In genomic region chr19:53422358-53423308, GRCm38 (mm10) we compare ENCODE assay signal across 13 mouse cellular contexts. TPM values are rescaled to one million over a fixed set of nuclear protein-coding genes. Genes with fewer than 3 reads are reported as not detected.
DNase-seq lines count a peak whose midpoint lies in the region; TF ChIP-seq lines count a peak whose summit lies in the region.
"Had no signal": no experiment of that assay in that cellular context is flagged by ENCODE, and none has a peak within 500 bp of the region (broad histone marks: within the 10 kb centered on the region; RNA-seq: fewer than 3 reads in every experiment).

No protein-coding gene starts in this region.

- WGBS in limb, embryonic 10.5 days = 72% methylated on average over 18 of the region's 18 CpGs

- peak; percentile 29 for TF ChIP-seq CTCF in left cerebral cortex, adult 2 months (IDR thresholded peaks at IDR 0.05)

- H3K4me1 ChIP-seq in limb, embryonic 10.5 days = peaks cover 55% of the 10 kb centered on the region

- intact Hi-C loops in left cerebral cortex, adult 2 months (cut with DNase I) = no loop called here

- no peaks in the 10 kb centered on the region for H3K9me3 ChIP-seq in limb, embryonic 10.5 days (replicated peaks)
- H3K9me3 ChIP-seq: embryonic facial prominence, embryonic 13.5 days; neural tube, embryonic 12.5 days had no signal

- DNase-seq in cerebellum, adult 11-12 months = peak; percentile 54
- no peak for DNase-seq in cerebellum, postnatal 36 days
- no peak for DNase-seq in left cerebral cortex, adult 2 months (ENCODE audit: extremely low spot score in 1 of 2, low spot score in 2 of 2)
- no peak for DNase-seq in left cerebral cortex, adult 9 months (ENCODE audit: low spot score in 2 of 2)
- peak; percentile 57 for DNase-seq in ES-CJ7 (ENCODE audit: low read depth, low spot score)
- no peak for DNase-seq in limb, embryonic 10.5 days (ENCODE audit: low spot score)
- DNase-seq in urinary bladder, postnatal 14 days (ENCODE audit: low spot score) = no peak
- no peak for DNase-seq in frontal cortex, adult 2 months (ENCODE audit: extremely low spot score in 1 of 2, low spot score in 1 of 2)
- DNase-seq: gastrocnemius, postnatal 36 days; kidney, postnatal 4 days had no signal

- no peaks in the 10 kb centered on the region for H3K27me3 ChIP-seq in limb, embryonic 10.5 days (ENCODE audit: low read depth, poor library complexity, severe bottlenecking)
- H3K27me3 ChIP-seq: embryonic facial prominence, embryonic 13.5 days; neural tube, embryonic 12.5 days had no signal

- no peaks in the 10 kb centered on the region for H3K36me3 ChIP-seq in limb, embryonic 10.5 days
- H3K36me3 ChIP-seq: embryonic facial prominence, embryonic 13.5 days; neural tube, embryonic 12.5 days had no signal

- no peak overlapping the region for H3K4me3 ChIP-seq in left cerebral cortex, adult 2 months
- H3K4me3 ChIP-seq in limb, embryonic 10.5 days = no peak overlapping the region

- H3K27ac ChIP-seq in left cerebral cortex, adult 2 months = no peak overlapping the region
- H3K27ac ChIP-seq in limb, embryonic 10.5 days = peak overlapping the region; percentile 77; the same call in 1 of the 2 replicates
- H3K27ac ChIP-seq: neural tube, embryonic 12.5 days had no signal

RNA-seq across cellular contexts. Expression of gene Smndc1, which starts 32.3 kb away (rescaled TPM):
- 10 to 100 TPM; 35.1 to 35.8 TPM for total RNA-seq in left cerebral cortex, adult 2 months (2021)
- polyA plus RNA-seq in limb, embryonic 10.5 days (2016; fragmentation: Nextera tagmentation; extraction: Ambion mirVana) = 41.2 and 43.8 TPM in 2 replicates
- polyA plus RNA-seq in frontal cortex, adult 2 months (2012; rRNA removed) = 26.3 and 29.4 TPM in 2 replicates

RNA-seq across cellular contexts. Expression of gene Gm10197, which starts 51.1 kb away (rescaled TPM):
- not detected for total RNA-seq in left cerebral cortex, adult 2 months (2021)
- 6.6 TPM in 1 of 2 replicates, not detected in the other for polyA plus RNA-seq in limb, embryonic 10.5 days (2016; fragmentation: Nextera tagmentation; extraction: Ambion mirVana)
- polyA plus RNA-seq in frontal cortex, adult 2 months (2012; rRNA removed) = not detected in 2 replicates
- total RNA-seq: adrenal gland, postnatal 4 days; gastrocnemius, postnatal 36 days had no signal
- polyA plus RNA-seq: embryonic facial prominence, embryonic 13.5 days; neural tube, embryonic 12.5 days had no signal

Comparison
In these comparisons a context has a peak if more than half of its experiments do, and no peak if none do; other contexts are left out.
1. DNase-seq: peak in cerebellum, adult 11-12 months (single experiment) and ES-CJ7 (single experiment); none in cerebellum, postnatal 36 days (0 of 2), left cerebral cortex, adult 2 months (0 of 2), left cerebral cortex, adult 9 months (0 of 2), limb, embryonic 10.5 days (single experiment), urinary bladder, postnatal 14 days (single experiment) and frontal cortex, adult 2 months (0 of 2).